In genomic region chr4:83219253-83219652, GRCm38 (mm10) we compare ENCODE assay signal across 16 mouse cellular contexts.
"Had no signal": no experiment of that assay in that cellular context is flagged by ENCODE, and none has a peak within 500 bp of the region (broad histone marks: within the 10 kb centered on the region; RNA-seq: fewer than 3 reads in every experiment).

No protein-coding gene starts in this region.

- H3K4me3 ChIP-seq: neural tube, embryonic 13.5 days; neural tube, embryonic 15.5 days; stomach, embryonic 15.5 days had no signal

- DNase-seq: retina, postnatal 1 day; right cerebral cortex, adult 18-20 months; right cerebral cortex, postnatal 14 days; right cerebral cortex, postnatal 25 days; right cerebral cortex, postnatal 4 days; spleen, adult 18-20 months; thymus, adult 18-20 months; thymus, adult 2 months; thymus, postnatal 14 days; thymus, postnatal 25 days; thymus, postnatal 36 days; thymus, postnatal 4 days had no signal

- H3K27ac ChIP-seq: neural tube, embryonic 13.5 days; neural tube, embryonic 15.5 days; stomach, embryonic 15.5 days; stomach, postnatal 0 days had no signal
